Mouse (Mus musculus) neural tube, embryonic 15.5 days (tissue): ENCODE data around the gene Erich2. TPM values are rescaled to one million over a fixed set of nuclear protein-coding genes. Genes with fewer than 3 reads are reported as not detected.

Experiments
- ATAC-seq: fragments of 200-750 bp; cut with Nextera tagmentation; 2 replicates; pipeline ENCODE4 v1.8.0; 2017; ENCODE audit warnings: mild to moderate bottlenecking, moderate TSS enrichment, moderate library complexity; ENCODE audit not compliant: low FRiP score
- H3K27ac ChIP-seq: fragments of 300-500 bp; sonication (generic); replicated peaks from 2 replicates; pipeline ENCODE4 v1.5.1; 2015; ENCODE audit warnings: mild to moderate bottlenecking, inconsistent platforms
- H3K27me3 ChIP-seq: fragments of 300-500 bp; sonication (generic); replicated peaks from 2 replicates; pipeline ENCODE4 v1.6.1; 2015; ENCODE audit warnings: inconsistent platforms
- H3K36me3 ChIP-seq: fragments of 300-500 bp; sonication (generic); 2 replicates; pipeline ENCODE4 v1.6.1; 2015; ENCODE audit warnings: inconsistent platforms
- H3K4me1 ChIP-seq: fragments of 300-500 bp; sonication (generic); 2 replicates; pipeline ENCODE4 v1.6.1; 2015; ENCODE audit warnings: inconsistent platforms
- H3K4me2 ChIP-seq: fragments of 300-500 bp; sonication (generic); 2 replicates; pipeline ENCODE4 v1.6.1; 2015; ENCODE audit warnings: inconsistent platforms, mild to moderate bottlenecking, moderate library complexity
- H3K4me3 ChIP-seq: fragments of 300-500 bp; sonication (generic); replicated peaks from 2 replicates; pipeline ENCODE4 v1.5.1; 2015; ENCODE audit warnings: mild to moderate bottlenecking, inconsistent platforms
- H3K9ac ChIP-seq: fragments of 300-500 bp; sonication (generic); replicated peaks from 2 replicates; pipeline ENCODE4 v1.6.1; 2015; ENCODE audit warnings: mild to moderate bottlenecking, inconsistent platforms
- H3K9me3 ChIP-seq: fragments of 300-500 bp; sonication (generic); replicated peaks from 2 replicates; pipeline ENCODE4 v1.6.1; 2016; ENCODE audit warnings: inconsistent platforms
- WGBS: fragments of 180-500 bp; shearing (Covaris S2); methylation state at CpG from one replicate; pipeline ENCODE4 v1.1.7; 2015; ENCODE audit warnings: mixed read lengths; 5-methylcytosine and 5-hydroxymethylcytosine counted together
- polyA plus RNA-seq: library from polyadenylated mRNA; unstranded; fragments of >200 nt; fragmentation: Nextera tagmentation; extraction: Ambion mirVana; gene quantifications from 2 replicates; pipeline ENCODE4 v1.2.1, GENCODE M21; 2015

Erich2 gene
- polyA plus RNA-seq, 1 experiment from 2014 or later, result 2.1 TPM

DNA sequence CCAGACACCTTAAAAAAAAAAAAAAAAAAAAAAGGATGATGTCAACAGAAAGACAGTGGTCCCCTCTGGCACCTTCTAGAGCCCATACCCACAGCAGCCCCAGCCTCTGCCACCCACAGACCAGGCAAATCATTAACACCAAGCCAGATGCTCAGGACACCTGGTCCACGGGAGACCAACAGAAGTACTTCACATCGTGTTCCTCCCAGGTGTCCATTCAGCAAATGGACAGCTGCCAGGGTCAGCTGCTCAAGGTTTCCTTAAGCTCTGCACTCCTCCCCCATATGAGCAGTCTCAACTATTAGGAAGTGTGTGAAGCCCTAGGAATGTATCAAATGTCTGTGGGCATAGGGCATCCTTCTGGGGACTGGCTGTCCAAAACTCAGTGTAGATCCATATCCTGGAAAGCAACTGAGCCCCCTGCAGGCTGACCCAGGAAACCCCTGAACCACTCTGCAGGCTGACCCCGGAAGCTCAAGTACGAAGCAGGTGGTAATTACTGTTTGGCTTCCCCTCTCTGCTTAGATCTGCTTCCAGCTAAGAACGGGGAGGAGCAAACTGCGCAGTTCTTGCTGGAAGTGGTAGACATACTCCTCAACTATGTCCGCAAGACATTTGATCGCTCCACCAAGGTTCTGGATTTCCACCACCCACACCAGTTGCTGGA is 65.1 kb downstream of the Erich2 start:
- Histone ChIP-seq H3K4me3 (no peak overlapping the region), H3K27ac (no peak overlapping the region), H3K9ac (no peak overlapping the region), H3K4me1 (peaks cover 12% of the 10 kb centered on the region), H3K36me3 (no peaks in the 10 kb centered on the region), H3K4me2 (no peak overlapping the region), H3K27me3 (peaks cover 16% of the 10 kb centered on the region), H3K9me3 (no peaks in the 10 kb centered on the region)
- ATAC-seq, result no peak
- WGBS, result 82% methylated on average over 8 of the region's 8 CpGs

DNA sequence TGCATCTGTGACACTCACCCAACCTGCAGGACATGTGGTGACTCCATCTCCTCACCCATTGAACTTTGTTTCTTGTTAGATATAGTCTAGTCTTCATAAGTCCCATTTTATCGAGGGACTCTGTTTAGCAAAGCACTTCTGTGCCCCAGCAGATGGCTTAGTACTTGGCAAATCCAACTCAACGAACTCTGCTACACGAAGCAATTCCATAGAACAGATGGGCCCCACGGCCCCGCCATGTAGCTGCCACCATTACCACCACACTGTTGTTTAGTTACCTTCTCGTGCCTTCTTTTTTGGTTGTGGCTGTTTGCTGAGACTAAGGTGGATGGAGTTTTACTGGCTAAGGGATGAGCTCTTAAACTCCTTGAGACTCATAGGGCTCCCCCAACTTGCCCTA is 79.6 kb downstream of the Erich2 start:
- no peak for ATAC-seq
- Histone ChIP-seq H3K27me3 (no peaks in the 10 kb centered on the region), H3K27ac (no peak overlapping the region), H3K9me3 (no peaks in the 10 kb centered on the region), H3K4me2 (no peak overlapping the region), H3K9ac (no peak overlapping the region), H3K4me3 (no peak overlapping the region), H3K4me1 (no peaks in the 10 kb centered on the region), H3K36me3 (no peaks in the 10 kb centered on the region)
- WGBS, result 90% methylated on average over 6 of the region's 6 CpGs

Other genes starting within 250 kb of the Erich2 start
- 1.6 and 2.1 TPM in 2 replicates for gene Sp5, start 33.9 kb upstream of the Erich2 start, polyA plus RNA-seq
- gene Gad1, start 44.3 kb downstream of the Erich2 start, polyA plus RNA-seq, result 84.0 and 96.5 TPM in 2 replicates
- gene Gorasp2, start 152.8 kb downstream of the Erich2 start, polyA plus RNA-seq, result 127 and 143 TPM in 2 replicates
- 4.2 and 4.5 TPM in 2 replicates for gene Gm26558, start 153.3 kb downstream of the Erich2 start, polyA plus RNA-seq